Mouse (Mus musculus): Measurements from ENCODE around the gene Sgcd. TPM values are rescaled to one million over a fixed set of nuclear protein-coding genes. Genes with fewer than 3 reads are reported as not detected.

Gene Sgcd
- polyA plus RNA-seq, 2 experiments from 2014 or later = not detected

DNA sequence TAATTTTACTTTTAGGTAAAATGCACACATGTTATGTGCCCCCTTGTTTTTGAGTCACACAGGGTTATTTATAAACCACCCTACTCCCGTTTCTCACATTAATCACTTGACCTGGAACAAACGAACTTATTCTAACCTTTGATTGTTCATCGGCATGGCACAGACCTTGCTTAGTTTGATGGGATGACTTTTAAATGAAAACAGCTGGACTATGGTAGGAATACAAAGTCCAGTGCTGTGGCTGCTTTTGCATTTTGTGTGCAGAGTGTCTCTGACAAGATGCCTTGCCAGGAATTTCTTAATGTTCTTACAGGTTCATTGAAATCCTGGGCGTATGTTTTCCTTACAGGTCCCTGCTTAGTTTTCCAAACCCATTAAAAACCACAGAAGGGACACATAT, 1049.5 kb downstream of the Sgcd start:
- ATAC-seq = no peak

DNA sequence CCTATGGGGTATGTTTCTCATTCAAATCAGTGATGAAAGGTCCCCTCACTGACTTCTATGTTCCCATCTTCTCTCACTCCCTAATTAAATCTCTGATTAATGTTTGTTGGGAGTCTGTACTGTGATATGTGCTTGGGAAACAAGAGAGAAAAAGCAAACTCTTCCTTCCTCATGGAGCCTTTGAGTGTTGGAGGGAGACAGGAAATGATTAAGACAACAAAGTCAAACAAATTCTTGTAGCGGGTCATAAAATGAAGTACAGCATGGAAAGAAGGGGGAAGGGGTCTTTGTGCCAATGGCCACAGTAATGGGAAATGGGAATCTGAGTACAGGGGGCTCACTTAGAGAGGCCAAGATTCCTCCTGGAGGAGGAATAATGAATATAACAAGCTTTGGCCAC, 1063.8 kb downstream of the Sgcd start:
- no peak for ATAC-seq

DNA sequence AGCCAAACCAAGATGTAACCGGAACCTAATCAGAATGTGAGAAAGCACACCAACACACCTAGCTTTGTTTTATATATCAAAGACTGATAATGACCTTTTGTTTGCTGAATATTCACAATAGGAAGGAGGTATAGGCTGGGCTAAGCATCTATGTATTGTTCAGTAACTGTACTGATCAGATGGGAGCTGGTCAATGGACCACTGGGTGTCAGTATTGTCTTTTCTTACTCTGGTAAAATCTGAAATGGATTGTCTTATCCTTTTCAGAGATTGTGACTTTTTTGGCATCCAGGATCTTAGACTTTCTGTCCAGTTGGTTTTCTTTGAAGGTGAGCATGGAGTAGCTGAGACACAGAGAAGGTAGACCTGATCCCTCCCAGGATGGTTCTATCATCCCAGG, 1068.5 kb downstream of the Sgcd start:
- ATAC-seq = no peak

DNA sequence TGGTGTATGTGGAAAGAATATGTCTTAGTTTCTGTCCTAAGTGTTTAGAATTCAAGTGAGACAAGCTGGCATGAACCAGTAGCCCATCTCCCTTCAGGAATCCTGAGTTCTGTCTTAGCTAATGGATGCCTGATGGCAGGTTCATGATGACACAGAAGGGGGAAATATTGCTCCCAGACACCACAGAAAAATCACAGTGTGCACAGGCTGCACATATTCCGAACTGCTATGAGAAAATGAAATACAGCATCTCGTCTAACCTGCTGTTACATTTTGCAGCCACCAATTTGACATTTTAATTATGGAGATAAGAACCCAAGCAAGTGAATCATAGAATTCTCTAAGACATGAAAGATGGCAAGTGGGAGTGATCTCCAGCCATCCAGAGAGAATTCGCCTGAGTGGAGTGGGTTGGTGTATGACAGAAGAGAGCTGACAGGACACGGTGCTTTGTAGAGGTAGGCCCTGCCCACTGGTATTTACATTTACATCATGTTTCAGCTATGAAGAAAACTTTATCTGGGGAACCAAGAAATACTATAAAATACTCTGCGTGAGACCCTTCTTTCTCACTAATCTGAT, 1076.0 kb downstream of the Sgcd start:
- ATAC-seq = no peak

DNA sequence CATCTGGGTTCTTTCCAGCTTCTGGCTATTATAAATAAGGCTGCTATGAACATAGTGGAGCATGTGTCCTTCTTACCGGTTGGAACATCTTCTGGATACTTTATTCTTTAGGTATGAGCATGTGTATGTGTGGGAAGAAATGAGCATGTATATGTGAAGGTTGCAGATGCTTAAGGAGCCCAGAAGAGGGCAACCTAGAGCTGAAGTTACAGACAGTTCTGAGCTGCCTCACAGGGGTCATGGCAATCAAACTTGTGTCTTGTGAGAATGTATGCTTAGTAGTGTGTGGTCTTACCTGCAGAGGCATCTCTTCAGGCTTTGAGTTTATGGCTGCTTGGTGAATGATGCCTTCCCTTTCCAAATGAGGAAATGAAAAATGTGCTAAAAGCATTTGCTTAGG, 1084.5 kb downstream of the Sgcd start:
- no peak for ATAC-seq

DNA sequence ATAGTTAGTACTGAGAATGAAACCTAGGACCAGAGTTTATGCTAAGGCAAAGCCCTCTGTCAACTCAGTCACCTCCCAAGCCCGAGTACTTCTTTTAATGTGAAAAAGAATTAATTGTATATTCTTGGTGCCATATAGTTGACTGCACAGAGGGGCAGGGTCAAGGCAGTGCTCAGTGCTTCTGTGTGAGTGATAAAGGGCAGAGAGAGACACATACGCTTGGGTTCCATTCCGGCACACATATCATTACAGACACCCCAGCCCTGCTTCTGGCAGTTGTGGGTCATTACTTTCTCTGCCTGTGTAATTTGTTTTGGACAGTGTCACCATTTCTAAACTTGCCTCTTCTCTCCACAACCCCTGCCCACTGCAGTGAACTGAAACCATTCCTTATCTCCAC, 1099.7 kb downstream of the Sgcd start:
- ATAC-seq = no peak

DNA sequence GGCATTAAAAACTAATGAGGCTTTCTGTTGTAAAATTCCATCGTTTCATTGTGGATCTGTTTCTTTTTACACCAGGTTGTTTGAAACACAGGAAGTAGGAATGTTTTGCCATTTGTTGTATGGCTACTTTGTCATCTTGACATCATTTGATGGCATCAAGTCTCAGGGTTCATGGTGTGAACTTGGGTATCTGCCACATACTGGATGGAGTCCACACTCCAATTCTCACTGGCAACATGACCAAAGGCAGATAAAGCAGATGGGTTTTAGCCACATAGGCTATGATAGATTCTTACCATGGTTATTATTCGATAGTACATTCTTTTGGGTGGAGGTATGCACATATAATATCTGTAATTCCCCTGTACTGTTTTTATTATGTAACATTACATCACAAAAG, 1106.3 kb downstream of the Sgcd start:
- no peak for ATAC-seq

DNA sequence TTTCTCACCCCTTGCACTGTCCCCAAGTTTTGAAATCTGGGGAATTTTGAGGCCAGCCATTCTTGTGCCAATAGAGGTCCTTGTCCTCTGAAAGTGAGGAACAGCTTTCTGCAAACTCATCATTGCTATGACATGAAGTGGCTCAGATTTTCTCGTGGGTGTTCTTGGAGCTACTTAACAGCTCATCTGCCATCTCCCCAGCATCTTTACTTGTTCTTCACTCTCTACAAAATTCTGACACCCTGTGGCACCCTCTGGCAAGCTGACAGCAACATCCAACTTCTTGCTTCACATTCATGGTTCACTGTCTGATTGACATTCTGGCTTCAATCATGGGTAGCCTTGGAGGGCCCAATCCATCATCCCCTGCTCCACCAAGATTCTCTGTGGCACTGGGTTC, 1113.0 kb downstream of the Sgcd start:
- ATAC-seq = no peak

DNA sequence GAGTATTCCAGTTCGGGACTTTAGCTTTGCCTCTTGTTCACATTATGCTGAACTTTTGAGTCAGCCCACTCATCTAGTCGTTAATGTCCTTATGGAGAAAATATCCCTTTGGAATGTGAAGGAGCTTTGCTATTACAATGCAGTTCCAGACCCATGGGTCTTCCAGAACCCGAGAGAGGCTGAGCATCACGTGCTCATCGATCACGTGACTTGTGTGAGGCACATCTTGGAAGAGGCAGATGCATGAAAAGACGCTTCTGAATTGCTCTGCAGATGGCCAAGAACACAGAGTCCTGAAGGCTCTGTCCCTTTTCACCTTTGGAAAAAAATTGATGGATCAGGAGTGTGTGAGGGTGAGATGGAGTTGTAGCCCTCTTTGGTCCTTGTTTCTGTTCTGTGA, 1120.2 kb downstream of the Sgcd start:
- ATAC-seq = no peak

DNA sequence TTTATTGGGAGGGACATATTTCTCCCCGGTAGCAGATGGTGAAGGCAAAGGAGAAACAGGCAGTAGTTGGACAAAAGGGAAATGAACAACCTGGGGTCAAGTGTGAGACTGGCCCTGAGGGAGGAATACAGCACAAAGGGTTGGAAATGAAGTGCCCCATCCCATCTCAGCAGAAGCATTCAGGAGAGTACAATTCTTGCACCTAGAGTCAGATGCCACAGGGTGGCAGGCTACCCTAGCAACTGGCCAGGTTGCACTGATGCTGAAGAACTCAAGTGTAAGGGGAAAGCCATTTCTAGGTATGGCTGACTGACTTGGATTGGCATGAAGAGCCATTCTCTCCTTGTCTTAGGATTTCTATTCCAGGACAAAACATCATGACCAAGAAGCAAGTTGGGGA, 1124.0 kb downstream of the Sgcd start:
- no peak for ATAC-seq

DNA sequence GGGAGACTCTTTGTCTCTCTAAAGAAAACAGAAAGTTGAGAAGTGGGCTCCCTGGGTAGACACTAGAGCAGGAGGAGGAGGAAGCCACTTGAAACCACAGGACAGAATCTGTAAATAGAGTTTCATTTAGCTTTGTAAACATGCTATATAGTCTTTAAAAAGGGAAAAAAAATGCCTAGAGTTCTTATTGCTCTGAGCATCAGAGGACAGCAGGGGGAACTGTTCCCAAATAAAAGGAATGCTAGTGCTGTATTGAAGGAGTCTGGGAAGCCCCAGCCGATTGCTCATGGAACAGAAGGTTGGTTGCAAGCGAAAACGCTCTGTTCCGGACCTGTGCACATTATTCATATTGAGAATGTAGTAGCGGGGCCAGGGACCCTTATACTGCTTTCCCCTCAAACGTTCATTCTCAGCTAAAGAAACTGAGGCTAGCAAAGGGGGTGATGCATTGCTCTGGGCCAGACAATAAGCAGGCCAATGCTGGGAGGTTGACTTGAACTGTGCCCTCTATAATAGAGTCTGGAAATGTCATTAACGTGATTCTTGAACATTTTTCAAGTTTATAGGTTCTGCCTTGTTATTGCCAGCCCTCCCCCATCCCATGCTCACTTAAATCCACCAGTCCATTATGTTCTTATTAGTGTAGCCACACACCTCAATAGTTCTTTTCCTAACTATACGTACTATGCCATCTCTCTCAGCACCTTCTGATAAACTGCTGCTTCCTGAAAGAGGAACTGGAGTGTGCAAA, 1140.4 kb downstream of the Sgcd start:
- ATAC-seq = no peak

DNA sequence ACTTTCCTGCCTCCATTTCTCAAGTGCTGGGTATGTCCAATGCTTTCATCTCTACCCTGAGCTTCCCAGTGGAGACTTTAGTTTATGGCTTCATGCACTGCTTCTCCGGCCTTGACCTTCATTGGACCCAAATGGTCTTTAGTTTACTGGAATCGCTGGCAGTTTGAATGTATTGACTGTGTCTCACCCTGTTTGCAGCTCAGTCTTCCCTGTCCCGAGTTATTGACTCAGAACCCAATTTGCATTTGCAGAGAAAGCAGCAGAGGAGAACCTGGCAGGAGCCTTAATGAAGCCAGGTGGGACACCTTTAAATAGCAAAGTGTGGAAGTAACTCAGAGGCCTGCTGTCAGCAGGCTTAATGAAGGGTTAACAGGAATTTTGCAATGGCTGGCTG, 1140.9 kb downstream of the Sgcd start:
- ATAC-seq = no peak

DNA sequence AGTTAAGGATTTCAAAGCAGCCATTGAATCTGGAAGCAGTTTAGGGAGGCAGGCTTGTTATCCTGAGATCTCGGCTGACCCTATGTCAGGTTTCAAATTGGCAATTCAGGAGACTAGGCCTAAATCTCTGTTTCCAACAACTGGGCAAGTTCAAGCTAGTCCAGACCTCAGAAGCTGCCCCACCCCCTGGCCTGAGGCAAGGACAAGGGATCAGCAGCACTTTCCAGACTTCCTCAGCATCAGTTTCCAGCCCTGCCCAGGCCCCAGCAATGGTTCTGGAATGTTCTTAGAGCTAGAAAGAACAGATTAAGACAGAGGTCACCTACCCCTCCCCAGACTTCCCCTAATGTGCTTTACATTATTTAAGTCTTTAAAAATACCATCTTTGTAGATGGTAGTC, 1142.1 kb downstream of the Sgcd start:
- no peak for ATAC-seq

Data from activated CD4-positive, CD25-positive, alpha-beta regulatory T cell, adult 4 months (primary cell).